Mouse (Mus musculus): Measurements from ENCODE around the gene Wdfy2. TPM values are rescaled to one million over a fixed set of nuclear protein-coding genes. Genes with fewer than 3 reads are reported as not detected.

Gene Wdfy2
- polyA plus RNA-seq (2014; fragmentation: Illumina TruSeq; extraction: RNeasy Lipid Tissue Mini Kit (QIAGEN cat#74804); ENCODE audit: low replicate concordance): 6.8 TPM

GRCm38 (mm10) chr14:62837641-62838252 lies at the start of gene Wdfy2:
Gene Wdfy2 (plus strand): TSS chr14:62837678.

DNA sequence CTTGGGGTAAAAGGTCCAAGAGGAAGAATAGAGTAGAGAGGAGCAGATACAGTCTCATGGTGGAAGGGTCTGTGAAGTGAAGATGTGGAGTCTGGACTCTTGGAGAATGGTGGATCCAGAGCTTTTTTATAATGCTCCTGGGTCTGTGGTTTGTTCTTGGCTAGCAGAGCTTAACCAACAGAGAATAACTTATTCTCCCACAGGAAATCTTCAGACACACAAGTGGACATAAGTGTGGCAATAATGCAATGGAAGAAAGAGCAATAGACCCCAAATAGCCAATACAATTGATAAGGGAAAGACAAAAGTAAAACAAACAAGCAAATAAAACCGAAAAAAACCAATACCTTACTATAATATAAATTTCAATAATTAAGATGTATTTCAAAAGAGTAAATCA lies 146.9 kb downstream of the Wdfy2 start, which contains the start of gene Defb48:
TSS of gene Defb48 (minus strand) at position 101 of the 400 bp plus-strand sequence.

DNA sequence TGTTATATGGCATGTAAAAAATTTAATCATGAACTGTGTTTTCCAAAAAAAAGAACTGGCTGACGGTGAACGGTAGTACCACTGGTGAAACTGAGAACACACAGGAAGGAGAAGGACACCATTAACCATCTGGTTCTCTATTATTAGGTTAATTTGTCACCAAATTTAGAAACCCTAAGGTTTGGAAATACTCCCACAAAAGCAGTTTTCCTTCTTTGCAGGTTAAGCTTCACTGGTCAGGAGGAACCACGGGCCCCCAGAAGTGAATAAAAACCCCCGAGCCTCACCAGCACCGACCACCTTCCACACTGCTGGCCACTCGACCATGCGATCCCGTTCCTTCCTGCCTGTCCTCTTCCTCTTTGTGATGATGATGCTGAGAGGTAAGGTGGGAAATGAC lies 160.3 kb downstream of the Wdfy2 start, which contains the start of gene Defb47:
TSS of gene Defb47 (plus strand) at position 301 of the 400 bp plus-strand sequence.

Other genes starting within 250 kb of the Wdfy2 start
- gene Serpine3, start 174.0 kb upstream of the Wdfy2 start, polyA plus RNA-seq (2014; fragmentation: Illumina TruSeq; extraction: RNeasy Lipid Tissue Mini Kit (QIAGEN cat#74804); ENCODE audit: low replicate concordance): not detected
- gene Ints6, start 76.5 kb upstream of the Wdfy2 start, polyA plus RNA-seq (2014; fragmentation: Illumina TruSeq; extraction: RNeasy Lipid Tissue Mini Kit (QIAGEN cat#74804); ENCODE audit: low replicate concordance): 54.0 TPM
- gene Defb48, start 146.8 kb downstream of the Wdfy2 start, polyA plus RNA-seq (2014; fragmentation: Illumina TruSeq; extraction: RNeasy Lipid Tissue Mini Kit (QIAGEN cat#74804); ENCODE audit: low replicate concordance): not detected
- gene Defb47, start 160.4 kb downstream of the Wdfy2 start, polyA plus RNA-seq (2014; fragmentation: Illumina TruSeq; extraction: RNeasy Lipid Tissue Mini Kit (QIAGEN cat#74804); ENCODE audit: low replicate concordance): not detected
- not detected for gene Defb43, start 174.1 kb downstream of the Wdfy2 start, polyA plus RNA-seq (2014; fragmentation: Illumina TruSeq; extraction: RNeasy Lipid Tissue Mini Kit (QIAGEN cat#74804); ENCODE audit: low replicate concordance)
- not detected for gene Defb42, start 209.3 kb downstream of the Wdfy2 start, polyA plus RNA-seq (2014; fragmentation: Illumina TruSeq; extraction: RNeasy Lipid Tissue Mini Kit (QIAGEN cat#74804); ENCODE audit: low replicate concordance)
- gene Defb30, start 212.3 kb downstream of the Wdfy2 start, polyA plus RNA-seq (2014; fragmentation: Illumina TruSeq; extraction: RNeasy Lipid Tissue Mini Kit (QIAGEN cat#74804); ENCODE audit: low replicate concordance): not detected

Data from small intestine, adult 10 weeks (tissue).